ENCODE assay signal across 7 mouse cellular contexts in the genomic region with DNA sequence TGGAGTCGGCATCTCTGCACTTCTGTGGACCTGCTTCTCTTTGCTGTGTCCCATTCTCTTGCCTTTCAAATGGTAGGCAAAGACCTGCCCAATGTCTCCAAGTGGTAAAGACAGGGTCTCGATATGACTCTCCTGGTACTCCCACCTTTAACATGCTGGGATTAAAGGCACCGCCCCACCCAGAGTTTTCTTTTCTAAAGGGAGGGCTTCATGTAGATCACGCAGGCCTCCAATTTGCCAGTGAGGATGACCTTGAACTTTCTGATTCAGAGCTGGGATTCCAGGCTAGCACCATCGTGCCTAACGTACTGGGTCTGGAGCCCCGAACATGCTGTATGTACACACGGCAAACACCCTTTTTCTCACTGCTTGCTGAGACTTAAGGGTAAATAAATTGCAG. TPM values are rescaled to one million over a fixed set of nuclear protein-coding genes. Genes with fewer than 3 reads are reported as not detected.
DNase-seq lines count a peak whose midpoint lies in the region; ATAC-seq lines count a peak whose summit lies in the region.

No protein-coding gene starts in this region.

- no peaks in the 10 kb centered on the region for H3K36me3 ChIP-seq in neural tube, embryonic 11.5 days (ENCODE audit: control insufficient read depth, insufficient read depth, low read length)
- H3K36me3 ChIP-seq in embryonic facial prominence, embryonic 12.5 days: peaks cover under 1% of the 10 kb centered on the region; the same call in 1 of the 2 replicates
- H3K36me3 ChIP-seq in limb, embryonic 10.5 days: peaks cover 11% of the 10 kb centered on the region
- H3K36me3 ChIP-seq in stomach, embryonic 16.5 days (ENCODE audit: control insufficient read depth, insufficient read depth, low read length): no peaks in the 10 kb centered on the region

- no peak for ATAC-seq in neural tube, embryonic 11.5 days (ENCODE audit: insufficient read depth, low FRiP score, low TSS enrichment)
- no peak for ATAC-seq in embryonic facial prominence, embryonic 12.5 days (ENCODE audit: insufficient number of reproducible peaks, insufficient read depth, low FRiP score, low TSS enrichment)
- ATAC-seq in stomach, embryonic 16.5 days (ENCODE audit: insufficient read depth, low FRiP score): no peak

- H3K4me3 ChIP-seq in neural tube, embryonic 11.5 days (ENCODE audit: low read depth, low read length): peak overlapping the region; percentile 68
- peak overlapping the region; percentile 58 for H3K4me3 ChIP-seq in embryonic facial prominence, embryonic 12.5 days
- peak overlapping the region; percentile 65 for H3K4me3 ChIP-seq in limb, embryonic 10.5 days
- H3K4me3 ChIP-seq in stomach, embryonic 16.5 days (replicated peaks; ENCODE audit: low read length): peak overlapping the region; percentile 63

- no peaks in the 10 kb centered on the region for H3K9me3 ChIP-seq in neural tube, embryonic 11.5 days (ENCODE audit: control insufficient read depth, low read length)
- H3K9me3 ChIP-seq in embryonic facial prominence, embryonic 12.5 days: no peaks in the 10 kb centered on the region
- H3K9me3 ChIP-seq in limb, embryonic 10.5 days (replicated peaks): no peaks in the 10 kb centered on the region
- H3K9me3 ChIP-seq in stomach, embryonic 16.5 days (replicated peaks; ENCODE audit: control insufficient read depth, low read length): no peaks in the 10 kb centered on the region

- no peaks in the 10 kb centered on the region for H3K27me3 ChIP-seq in neural tube, embryonic 11.5 days (ENCODE audit: control insufficient read depth, insufficient read depth, low read length)
- H3K27me3 ChIP-seq in embryonic facial prominence, embryonic 12.5 days: no peaks in the 10 kb centered on the region
- no peaks in the 10 kb centered on the region for H3K27me3 ChIP-seq in limb, embryonic 10.5 days (ENCODE audit: low read depth, poor library complexity, severe bottlenecking)
- H3K27me3 ChIP-seq in stomach, embryonic 16.5 days (ENCODE audit: control insufficient read depth, insufficient read depth, low read length): no peaks in the 10 kb centered on the region

- 4% methylated on average over 8 of the region's 8 CpGs for WGBS in neural tube, embryonic 11.5 days
- WGBS in embryonic facial prominence, embryonic 12.5 days: 6% methylated on average over 8 of the region's 8 CpGs
- WGBS in limb, embryonic 10.5 days: 4% methylated on average over 8 of the region's 8 CpGs
- 4% methylated on average over 8 of the region's 8 CpGs for WGBS in stomach, embryonic 16.5 days

- peaks cover 18% of the 10 kb centered on the region for H3K4me1 ChIP-seq in neural tube, embryonic 11.5 days (ENCODE audit: control insufficient read depth, insufficient read depth, low read length)
- H3K4me1 ChIP-seq in embryonic facial prominence, embryonic 12.5 days: peaks cover 35% of the 10 kb centered on the region
- H3K4me1 ChIP-seq in limb, embryonic 10.5 days: peaks cover 44% of the 10 kb centered on the region
- H3K4me1 ChIP-seq in stomach, embryonic 16.5 days (ENCODE audit: control insufficient read depth, insufficient read depth, low read length): peaks cover 25% of the 10 kb centered on the region

- H3K27ac ChIP-seq in neural tube, embryonic 11.5 days (ENCODE audit: low read depth, low read length): peak overlapping the region; percentile 85; the same call in 1 of the 2 replicates
- H3K27ac ChIP-seq in embryonic facial prominence, embryonic 12.5 days: peak overlapping the region; percentile 93
- peak overlapping the region; percentile 96 for H3K27ac ChIP-seq in limb, embryonic 10.5 days
- peak overlapping the region; percentile 97 for H3K27ac ChIP-seq in stomach, embryonic 16.5 days (ENCODE audit: low read length)

- H3K9ac ChIP-seq in neural tube, embryonic 11.5 days (ENCODE audit: low read length): peak overlapping the region; percentile 75
- peak overlapping the region; percentile 70 for H3K9ac ChIP-seq in embryonic facial prominence, embryonic 12.5 days
- peak overlapping the region; percentile 85 for H3K9ac ChIP-seq in stomach, embryonic 16.5 days (ENCODE audit: low read length)

- H3K4me2 ChIP-seq in neural tube, embryonic 11.5 days (ENCODE audit: low read depth): peak overlapping the region; percentile 95
- peak overlapping the region; percentile 62 for H3K4me2 ChIP-seq in embryonic facial prominence, embryonic 12.5 days (replicated peaks)
- peak overlapping the region; percentile 77 for H3K4me2 ChIP-seq in stomach, embryonic 16.5 days (ENCODE audit: low read depth, low read length)

- no peak for DNase-seq in neural tube, embryonic 11.5 days (ENCODE audit: low spot score)
- DNase-seq in neural tube, embryonic 10.5 days (ENCODE audit: extremely low spot score, low spot score): no peak
- DNase-seq in limb, embryonic 10.5 days (ENCODE audit: low spot score): no peak
- no peak for DNase-seq in gastrocnemius, postnatal 10 days
- no peak for DNase-seq in layer of hippocampus, postnatal 25 days (ENCODE audit: extremely low spot score in 1 of 2, low spot score in 1 of 2)

RNA-seq across cellular contexts. Expression of gene Set, which starts 6.1 kb away (rescaled TPM):
- polyA plus RNA-seq in neural tube, embryonic 11.5 days (2014; fragmentation: Nextera tagmentation; extraction: Ambion mirVana): 647 and 654 TPM in 2 replicates
- polyA plus RNA-seq in embryonic facial prominence, embryonic 12.5 days (2016; fragmentation: Nextera tagmentation; extraction: Ambion mirVana): 644 and 679 TPM in 2 replicates
- polyA plus RNA-seq in limb, embryonic 10.5 days (2016; fragmentation: Nextera tagmentation; extraction: Ambion mirVana): 854 and 929 TPM in 2 replicates
- polyA plus RNA-seq in stomach, embryonic 16.5 days (2015; fragmentation: Nextera tagmentation; extraction: Ambion mirVana): 324 and 336 TPM in 2 replicates
- total RNA-seq in gastrocnemius, postnatal 10 days (2021): 100 to 1,000 TPM; 128 to 134 TPM
- 100 to 1,000 TPM; 187 to 188 TPM for total RNA-seq in layer of hippocampus, postnatal 25 days (2021)

RNA-seq across cellular contexts. Expression of gene Pkn3, which starts 14.2 kb away (rescaled TPM):
- polyA plus RNA-seq in neural tube, embryonic 11.5 days (2014; fragmentation: Nextera tagmentation; extraction: Ambion mirVana): 6.7 and 7.0 TPM in 2 replicates
- polyA plus RNA-seq in embryonic facial prominence, embryonic 12.5 days (2016; fragmentation: Nextera tagmentation; extraction: Ambion mirVana): 9.3 and 11.6 TPM in 2 replicates
- 13.5 and 14.7 TPM in 2 replicates for polyA plus RNA-seq in limb, embryonic 10.5 days (2016; fragmentation: Nextera tagmentation; extraction: Ambion mirVana)
- 8.9 and 9.6 TPM in 2 replicates for polyA plus RNA-seq in stomach, embryonic 16.5 days (2015; fragmentation: Nextera tagmentation; extraction: Ambion mirVana)
- 1 to 10 TPM; 4.5 to 8.3 TPM for total RNA-seq in gastrocnemius, postnatal 10 days (2021)
- 1 to 10 TPM; 1.2 to 1.9 TPM for total RNA-seq in layer of hippocampus, postnatal 25 days (2021)

RNA-seq across cellular contexts. Expression of gene Wdr34, which starts 14.6 kb away (rescaled TPM):
- 29.3 and 30.6 TPM in 2 replicates for polyA plus RNA-seq in neural tube, embryonic 11.5 days (2014; fragmentation: Nextera tagmentation; extraction: Ambion mirVana)
- 43.9 and 46.0 TPM in 2 replicates for polyA plus RNA-seq in embryonic facial prominence, embryonic 12.5 days (2016; fragmentation: Nextera tagmentation; extraction: Ambion mirVana)
- polyA plus RNA-seq in limb, embryonic 10.5 days (2016; fragmentation: Nextera tagmentation; extraction: Ambion mirVana): 38.6 and 45.0 TPM in 2 replicates
- polyA plus RNA-seq in stomach, embryonic 16.5 days (2015; fragmentation: Nextera tagmentation; extraction: Ambion mirVana): 23.2 and 26.1 TPM in 2 replicates
- 1 to 10 TPM; 4.7 to 5.4 TPM for total RNA-seq in gastrocnemius, postnatal 10 days (2021)
- total RNA-seq in layer of hippocampus, postnatal 25 days (2021): 10 to 100 TPM; 32.5 to 33.0 TPM

RNA-seq across cellular contexts. Expression of gene Zdhhc12, which starts 30.2 kb away (rescaled TPM):
- 28.3 and 31.1 TPM in 2 replicates for polyA plus RNA-seq in neural tube, embryonic 11.5 days (2014; fragmentation: Nextera tagmentation; extraction: Ambion mirVana)
- 26.8 and 27.7 TPM in 2 replicates for polyA plus RNA-seq in embryonic facial prominence, embryonic 12.5 days (2016; fragmentation: Nextera tagmentation; extraction: Ambion mirVana)
- 35.6 and 37.2 TPM in 2 replicates for polyA plus RNA-seq in limb, embryonic 10.5 days (2016; fragmentation: Nextera tagmentation; extraction: Ambion mirVana)
- 37.4 and 41.4 TPM in 2 replicates for polyA plus RNA-seq in stomach, embryonic 16.5 days (2015; fragmentation: Nextera tagmentation; extraction: Ambion mirVana)
- total RNA-seq in gastrocnemius, postnatal 10 days (2021): 1 to 10 TPM; 3.4 to 4.2 TPM
- total RNA-seq in layer of hippocampus, postnatal 25 days (2021): 10 to 100 TPM in 1 of 2 experiments, 1 to 10 TPM in 1; 9.9 to 11.4 TPM
